Mouse (Mus musculus): Measurements from ENCODE around the gene Aoah.

- no peak for TF ChIP-seq POLR2A (IDR thresholded peaks at IDR 0.05; ENCODE audit: low read depth, low read length)
- no peak for TF ChIP-seq CTCF (conservative IDR thresholded peaks at IDR 0.05 in 1 of 2, IDR thresholded peaks at IDR 0.05 in 1 of 2; ENCODE audit: low read depth in 2 of 2, low read length in 2 of 2)
- TF ChIP-seq NRF1 (IDR thresholded peaks at IDR 0.05; ENCODE audit: low read depth, low read length), result no peak
- no peak for TF ChIP-seq JUND (conservative IDR thresholded peaks at IDR 0.05; ENCODE audit: low read depth, low read length)
- no peak for TF ChIP-seq CHD1 (IDR thresholded peaks at IDR 0.05; ENCODE audit: low read depth, low read length)
- TF ChIP-seq ETS1 (conservative IDR thresholded peaks at IDR 0.05; ENCODE audit: low read depth, low read length), result no peak
- TF ChIP-seq ZNF384 (IDR thresholded peaks at IDR 0.05; ENCODE audit: low read depth, low read length), result no peak
- no peak for TF ChIP-seq GABPA (IDR thresholded peaks at IDR 0.05; ENCODE audit: insufficient replicate concordance, low read depth, low read length)
- no peak for TF ChIP-seq MEF2A (IDR thresholded peaks at IDR 0.05; ENCODE audit: borderline replicate concordance, low read depth, low read length)
- no peak for TF ChIP-seq USF1 (IDR thresholded peaks at IDR 0.05; ENCODE audit: low read depth, low read length)
- TF ChIP-seq EP300 (IDR thresholded peaks at IDR 0.05; ENCODE audit: low read length), result no peak
- no peak for TF ChIP-seq NELFE (IDR thresholded peaks at IDR 0.05; ENCODE audit: low read depth, low read length)
- no peak for TF ChIP-seq BHLHE40 (IDR thresholded peaks at IDR 0.05; ENCODE audit: low read depth, low read length)
- no peak for TF ChIP-seq RAD21 (IDR thresholded peaks at IDR 0.05; ENCODE audit: low read depth, low read length)
These were observed 6.7 kb downstream of the Aoah start for GRCm38 (mm10) chr13:20800569-20800968.

Data from CH12.LX (cell line).